Mouse (Mus musculus): ENCODE results near the gene Gm10354. TPM values are rescaled to one million over a fixed set of nuclear protein-coding genes. Genes with fewer than 3 reads are reported as not detected.
"Not testable (repeated sequence)": the region's sequence is repeated elsewhere in the genome, so short reads cannot be mapped to it uniquely, and the experiment has no call there.

Gm10354 gene
- total RNA-seq, 2 experiments from 2014 or later, result not detected

GRCm38 (mm10) chr5:14955928-14956706 lies 22.6 kb downstream of the Gm10354 start:
- not testable (repeated sequence) for DNase-seq (ENCODE audit: low spot score in 2 of 2)

DNA sequence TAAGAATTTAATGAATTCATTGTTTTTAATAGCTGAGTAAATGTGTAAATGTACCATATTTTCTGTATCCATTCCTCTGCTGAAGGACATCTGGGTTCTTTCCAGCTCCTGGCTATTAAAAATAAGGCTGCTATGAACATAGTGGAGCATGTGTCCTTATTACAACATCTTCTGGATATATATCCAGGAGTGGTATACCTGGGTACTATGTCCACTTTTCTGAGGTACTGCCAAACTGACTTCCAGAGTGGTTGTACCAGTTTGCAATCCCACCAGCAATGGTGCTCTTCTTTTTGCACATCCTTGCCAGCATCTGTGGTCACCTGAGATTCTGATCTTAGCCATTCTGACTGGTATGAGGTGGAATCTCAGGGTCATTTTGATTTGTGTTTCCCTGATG lies 25.1 kb downstream of the Gm10354 start:
- DNase-seq (ENCODE audit: low spot score in 2 of 2), result not testable (repeated sequence)

DNA sequence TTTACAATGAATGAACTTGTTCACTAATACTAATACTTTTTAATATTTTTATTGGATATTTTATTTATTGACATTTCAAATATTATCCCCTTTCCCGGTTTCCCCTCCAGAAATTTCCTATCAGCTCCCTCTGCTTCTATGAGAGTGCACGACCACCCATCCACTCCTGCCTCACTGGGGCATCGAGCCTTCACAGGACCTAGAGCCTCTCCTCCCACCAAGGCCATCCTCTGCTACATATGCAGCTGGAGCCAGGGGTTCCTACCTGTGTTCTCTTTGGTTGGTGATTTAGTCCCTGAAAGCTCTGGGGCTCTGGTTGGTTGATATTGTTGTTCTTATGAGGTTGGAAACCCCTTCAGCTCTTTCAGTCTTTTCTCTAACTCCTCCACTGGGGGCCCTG lies 26.0 kb downstream of the Gm10354 start:
- DNase-seq (ENCODE audit: low spot score in 2 of 2), result not testable (repeated sequence)

DNA sequence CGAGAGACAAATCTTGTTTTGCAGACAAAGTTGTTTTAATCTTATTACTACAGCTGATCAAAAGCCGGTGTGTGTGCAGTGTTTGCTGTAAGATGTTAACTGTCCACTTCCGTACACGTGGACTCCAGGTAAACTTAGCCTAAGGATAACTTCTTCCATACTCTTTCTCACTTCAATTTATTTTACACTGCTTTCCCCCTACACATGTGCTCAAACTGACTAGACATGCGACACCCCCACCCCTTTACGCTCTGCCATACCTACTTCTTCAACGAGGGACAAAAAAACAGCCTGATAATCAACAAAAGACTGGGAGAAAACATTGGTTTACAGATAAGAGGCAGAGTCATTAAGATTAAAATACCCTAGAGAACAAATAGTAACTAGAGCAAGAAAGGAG lies 26.9 kb downstream of the Gm10354 start:
- DNase-seq (ENCODE audit: low spot score in 2 of 2), result not testable (repeated sequence)

DNA sequence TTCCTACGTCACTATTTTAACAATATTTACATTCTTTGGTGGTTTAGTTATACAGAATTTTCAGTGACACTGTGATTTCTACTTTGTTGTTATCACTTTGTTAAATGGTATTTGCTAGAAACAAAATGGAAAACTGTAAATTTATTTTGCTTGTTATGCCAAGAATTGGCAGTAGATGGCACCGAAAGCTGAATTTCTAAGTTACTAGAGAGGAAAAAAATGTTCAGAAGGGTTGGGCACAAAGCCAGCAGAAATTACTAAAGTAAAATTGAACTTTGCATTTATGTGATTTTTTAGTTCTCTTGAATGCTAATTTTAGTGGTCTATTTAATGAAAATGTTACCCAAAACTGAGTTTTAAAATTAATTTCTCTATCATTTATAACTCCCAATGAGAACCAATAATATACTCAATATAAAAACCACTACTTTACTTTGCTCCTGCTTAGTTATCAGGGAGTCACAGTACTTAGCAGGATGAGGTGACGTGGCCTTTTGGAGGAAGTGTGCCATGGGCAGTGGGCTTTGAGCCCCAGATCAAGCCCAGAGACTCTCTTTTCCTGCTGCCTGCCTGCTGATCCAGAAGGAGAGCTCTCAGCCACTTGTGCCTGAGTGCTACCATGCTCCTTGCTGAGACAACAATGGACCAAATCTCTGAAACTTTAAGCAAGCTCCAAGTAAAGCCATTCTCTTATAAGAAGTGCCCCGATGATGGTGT lies 31.1 kb downstream of the Gm10354 start:
- DNase-seq (ENCODE audit: low spot score in 2 of 2), result peak in 1 of 2 experiments; percentile 36

GRCm38 (mm10) chr5:14945524-14945923 lies 33.2 kb downstream of the Gm10354 start:
- not testable (repeated sequence) for DNase-seq (ENCODE audit: low spot score in 2 of 2)

DNA sequence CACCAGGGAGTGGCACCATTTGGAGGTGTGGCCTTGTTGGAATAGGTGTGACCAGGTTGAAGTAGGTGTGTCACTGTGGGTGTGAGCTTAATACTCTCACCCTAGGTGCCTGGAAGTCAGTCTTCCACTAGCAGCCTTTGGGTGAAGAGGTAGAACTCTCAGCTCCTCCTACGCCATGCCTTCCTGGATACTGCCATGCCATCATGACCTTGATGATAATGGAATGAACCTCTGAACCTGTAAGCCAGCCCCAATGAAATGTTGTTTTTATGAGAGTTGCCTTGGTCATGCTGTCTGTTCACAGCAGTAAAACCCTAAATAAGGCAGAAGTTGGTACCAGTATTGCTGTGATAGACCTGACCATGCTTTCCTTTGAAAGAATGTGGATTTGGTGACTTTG lies 37.7 kb downstream of the Gm10354 start:
- DNase-seq (ENCODE audit: low spot score in 2 of 2), result not testable (repeated sequence)

- not testable (repeated sequence) for DNase-seq (ENCODE audit: low spot score in 2 of 2)
Observed at GRCm38 (mm10) chr5:14938329-14938728, 40.4 kb downstream of the Gm10354 start, which contains the start of gene Speer4e. Speer4e (minus strand) TSS chr5:14938429.

DNA sequence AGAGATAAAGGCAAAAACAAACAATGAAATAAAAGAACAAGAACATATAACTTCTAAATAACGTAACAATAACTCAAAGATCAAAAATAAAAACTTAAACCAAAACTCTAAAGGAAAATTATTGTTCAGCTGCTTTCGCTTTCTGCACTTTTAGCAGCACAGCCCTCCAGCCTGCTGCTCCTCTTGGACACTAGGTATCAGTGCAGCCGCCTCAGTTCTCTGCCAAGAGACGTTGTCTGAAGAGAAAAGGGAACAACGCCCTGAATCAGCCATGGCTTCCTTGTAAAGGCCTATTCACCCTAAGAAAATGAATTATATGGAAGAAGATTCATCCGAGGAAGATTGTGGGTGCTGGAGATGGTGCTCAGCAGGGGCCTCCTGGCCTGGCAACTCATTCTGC lies 45.0 kb downstream of the Gm10354 start:
- not testable (repeated sequence) for DNase-seq (ENCODE audit: low spot score in 2 of 2)

GRCm38 (mm10) chr5:14927047-14927446 lies 51.7 kb downstream of the Gm10354 start:
- DNase-seq (ENCODE audit: low spot score in 2 of 2), result not testable (repeated sequence)

Other genes starting within 250 kb of the Gm10354 start
- not detected for gene Gm9758, start 64.0 kb downstream of the Gm10354 start, total RNA-seq (2021)
- gene Speer4e, start 40.5 kb downstream of the Gm10354 start, total RNA-seq (2021), result not detected
- gene Gm17019, start 54.1 kb upstream of the Gm10354 start, total RNA-seq (2021), result not detected